Mouse (Mus musculus) brain, adult 2 months (tissue): Measurements from ENCODE around the gene Csn3.

Experiments used
- DNase-seq: peaks from one replicate; pipeline ENCODE4 v3.0.0; 2011; ENCODE audit warnings: low read depth, low spot score

Gene Csn3

DNA sequence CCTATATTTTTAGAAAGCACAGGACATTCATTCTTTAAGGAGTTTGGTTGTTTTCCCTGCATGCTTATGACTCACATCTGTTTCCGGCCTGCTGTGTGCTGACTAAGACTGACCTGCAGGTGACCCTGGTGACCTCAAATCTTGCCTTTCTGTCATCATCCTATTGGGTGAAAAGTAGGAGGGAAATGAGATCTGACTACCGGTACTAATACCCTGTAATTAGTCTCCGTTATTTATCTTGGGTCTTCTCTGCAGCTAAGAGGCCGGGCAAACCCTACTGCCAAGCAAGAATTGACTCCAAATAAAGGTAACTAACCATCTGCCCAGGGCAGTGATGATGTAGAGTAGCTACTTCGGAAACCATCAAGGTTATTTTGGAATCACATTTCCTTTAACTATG lies at the start of gene Csn3:
Gene Csn3 (plus strand): TSS at position 208 of the 400 bp plus-strand sequence.
- no peak for DNase-seq

DNA sequence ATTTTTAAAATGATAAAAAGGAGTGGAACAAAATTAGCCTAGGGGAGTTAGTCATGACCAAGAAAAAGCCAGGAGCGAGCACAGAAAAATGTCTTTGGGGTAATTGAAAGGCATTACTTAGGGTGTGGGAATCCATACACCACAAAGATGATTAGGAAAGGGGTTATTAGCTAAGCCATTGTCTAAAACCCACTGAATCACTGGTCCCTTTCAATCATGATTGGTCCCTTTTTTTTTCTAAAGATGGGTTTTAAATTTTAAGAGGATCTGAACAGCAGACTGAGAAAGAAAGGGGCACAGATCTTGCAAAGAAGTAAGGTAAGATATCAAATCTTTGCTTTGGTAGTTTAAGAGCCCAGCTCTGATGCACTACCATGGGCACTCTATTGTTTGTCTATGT lies 40.6 kb upstream of the Csn3 start, which contains the start of gene Odam:
Gene Odam (plus strand): TSS at position 301 of the 400 bp plus-strand sequence.
- no peak for DNase-seq

DNA sequence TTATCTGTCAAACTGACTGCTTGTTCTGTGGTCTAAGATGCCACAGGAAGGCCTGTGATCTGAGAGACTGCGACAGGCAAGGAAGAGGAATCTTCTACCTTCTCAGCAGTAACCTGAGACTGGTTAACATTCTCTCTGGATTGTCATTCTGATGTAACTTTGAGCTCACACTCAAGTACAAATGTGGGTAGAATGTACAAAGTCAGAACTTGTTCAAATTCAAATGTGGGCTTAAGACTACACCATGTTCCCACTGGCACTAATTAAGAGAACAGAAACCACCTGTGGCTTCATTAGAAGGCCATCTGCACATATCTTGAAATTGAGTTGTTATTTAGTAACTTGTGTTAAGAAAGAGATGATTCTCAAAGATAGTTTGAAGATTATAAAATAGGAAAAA lies 6.2 kb downstream of the Csn3 start:
- DNase-seq = no peak

DNA sequence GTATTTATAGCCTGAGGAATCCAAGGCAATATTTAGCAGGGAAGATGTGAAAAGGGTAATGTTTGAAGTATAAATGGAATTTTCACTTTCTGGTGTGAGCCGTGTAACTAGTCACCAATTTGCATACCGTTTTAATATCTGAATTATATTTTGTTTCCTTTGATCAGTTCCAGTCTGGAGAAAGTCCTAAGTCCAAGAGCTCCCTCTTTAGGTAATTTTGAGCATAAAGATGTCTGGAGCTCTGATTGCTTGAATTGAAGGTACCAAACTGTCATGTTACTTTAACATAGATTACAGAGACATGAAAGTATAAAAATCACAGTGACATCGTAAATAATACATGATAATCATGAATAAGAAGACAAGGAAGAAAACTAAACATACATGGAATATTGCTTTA lies 15.4 kb downstream of the Csn3 start:
- DNase-seq = peak; percentile 22

DNA sequence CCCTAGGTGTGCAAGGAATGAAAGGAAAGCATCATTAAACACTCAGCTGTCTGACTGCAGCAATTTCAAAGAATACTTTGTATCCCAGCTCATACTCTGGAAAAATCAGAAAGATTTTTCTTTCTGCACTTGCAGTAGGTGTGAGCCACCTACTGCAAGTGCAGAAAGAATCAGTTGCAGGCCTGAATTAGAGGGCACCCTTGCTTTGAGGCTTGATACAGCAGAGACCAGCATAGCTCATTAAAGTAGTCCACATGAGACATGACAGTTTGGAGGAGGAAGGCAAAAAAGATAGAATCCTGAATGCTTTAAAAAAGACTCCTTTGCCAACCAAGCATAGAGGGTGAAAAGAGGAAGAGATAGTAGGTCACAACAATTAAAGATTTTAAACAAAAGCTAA lies 17.1 kb downstream of the Csn3 start:
- peak; percentile 2 for DNase-seq

DNA sequence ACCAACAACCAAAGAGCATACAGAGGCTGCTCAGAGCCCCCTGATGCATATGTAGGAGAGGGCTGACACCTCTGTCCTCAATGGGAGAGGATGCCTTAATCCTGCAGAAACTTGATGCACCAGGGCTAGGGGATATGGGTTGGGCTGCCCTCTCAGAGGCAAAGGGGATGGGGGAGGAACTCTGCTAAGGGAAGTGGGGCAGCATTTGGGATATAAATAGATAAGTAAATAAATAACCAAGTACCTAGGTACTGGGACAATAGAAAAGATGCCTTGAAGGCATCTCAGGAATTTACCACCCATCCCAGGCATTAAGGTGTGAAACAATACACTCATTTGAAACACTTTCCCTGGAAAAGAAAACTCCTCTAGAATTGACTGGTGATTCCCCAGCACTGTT lies 26.5 kb downstream of the Csn3 start:
- no peak for DNase-seq

DNA sequence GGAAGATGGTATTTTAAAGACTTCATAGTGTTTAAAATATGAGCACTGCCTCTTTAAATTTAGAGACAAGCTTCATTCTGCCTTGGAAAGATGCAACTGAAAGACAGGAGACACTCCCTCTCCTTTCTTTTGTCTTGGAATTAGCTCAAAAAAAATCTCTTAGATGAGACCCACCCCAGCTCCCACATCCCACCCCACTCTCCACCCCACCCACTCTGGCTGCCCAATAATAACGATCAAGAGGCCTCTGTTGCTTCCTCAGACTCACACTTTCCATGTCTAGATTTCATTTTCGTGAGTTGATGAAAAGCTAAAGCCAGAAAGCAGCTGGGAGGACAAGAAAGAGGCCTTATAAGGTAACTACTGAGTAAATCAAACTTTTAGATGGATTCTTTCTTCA lies 43.8 kb downstream of the Csn3 start, which contains the start of the genes 2310003L06Rik and Gm28434:
Gene 2310003L06Rik (plus strand): TSS at position 259 of the 400 bp plus-strand sequence.
Gene Gm28434 (plus strand): TSS at position 317 of the 400 bp plus-strand sequence.
- DNase-seq = no peak

DNA sequence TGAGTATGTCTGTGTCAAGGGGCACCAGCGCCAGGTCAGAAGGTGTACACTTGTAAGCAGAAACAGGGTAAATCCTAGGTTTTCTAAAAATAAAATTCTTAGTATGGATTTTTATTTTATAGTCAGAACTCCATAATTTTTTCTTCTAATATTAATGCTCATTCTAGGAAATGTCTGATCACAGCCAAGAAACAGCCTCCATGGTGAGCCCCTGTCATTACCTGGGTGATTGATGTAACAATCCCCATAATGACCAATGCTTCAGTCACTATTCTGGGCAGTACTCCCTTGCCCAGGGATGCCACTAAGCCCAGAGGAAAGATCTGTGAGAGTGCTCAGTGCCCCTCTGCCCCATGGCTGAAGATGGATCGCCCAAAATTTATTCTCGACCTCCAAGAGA lies 53.8 kb downstream of the Csn3 start, which contains the start of gene Cabs1:
Gene Cabs1 (plus strand): TSS at position 301 of the 400 bp plus-strand sequence.
- no peak for DNase-seq
